Mouse (Mus musculus) bone marrow, adult 2 months (tissue): ENCODE data around the gene Olfr66.

Experiments
- CTCF ChIP-seq: fragments of 200-500 bp; IDR thresholded peaks from 2 replicates; pipeline ENCODE4 v1.5.1; 2011; ENCODE audit warnings: low read length, control low read depth; ENCODE audit not compliant: control insufficient read depth, insufficient read depth
- POLR2A ChIP-seq: fragments of 200-500 bp; IDR thresholded peaks from 2 replicates; pipeline ENCODE4 v1.6.1; 2011; ENCODE audit warnings: low read depth, mild to moderate bottlenecking, control low read depth, low read length, borderline replicate concordance; ENCODE audit not compliant: control insufficient read depth

- TF ChIP-seq CTCF (no peak), POLR2A (no peak)
Observed at GRCm38 (mm10) chr7:103874451-103874850, 11.6 kb downstream of the Olfr66 start.
